In genomic region chr10:83795088-83795487, GRCm38 (mm10) we compare ENCODE assay signal across 18 mouse cellular contexts.
"Had no signal": no experiment of that assay in that cellular context is flagged by ENCODE, and none has a peak within 500 bp of the region (broad histone marks: within the 10 kb centered on the region; RNA-seq: fewer than 3 reads in every experiment).

No protein-coding gene starts in this region.

- DNase-seq: kidney, adult 11 months; kidney, adult 9 months; kidney, postnatal 36 days; right cerebral cortex, postnatal 14 days had no signal

- H3K27ac ChIP-seq: kidney, postnatal 0 days; layer of hippocampus, adult 2 months; left cerebral cortex, adult 2 months; limb, embryonic 10.5 days; liver, embryonic 15.5 days; macrophage; midbrain, embryonic 15.5 days; neural tube, embryonic 13.5 days; stomach, postnatal 0 days had no signal

- H3K27me3 ChIP-seq: liver, embryonic 15.5 days; midbrain, embryonic 15.5 days; neural tube, embryonic 13.5 days had no signal

- H3K9me3 ChIP-seq: limb, embryonic 10.5 days; liver, embryonic 15.5 days; midbrain, embryonic 15.5 days; neural tube, embryonic 13.5 days had no signal

- H3K36me3 ChIP-seq: limb, embryonic 10.5 days; liver, embryonic 15.5 days; midbrain, embryonic 15.5 days; neural tube, embryonic 13.5 days had no signal

- H3K4me1 ChIP-seq: limb, embryonic 10.5 days; liver, embryonic 15.5 days; megakaryocyte, embryonic 14.5 days; midbrain, embryonic 15.5 days; neural tube, embryonic 13.5 days had no signal

- H3K4me2 ChIP-seq: liver, embryonic 11.5 days; liver, embryonic 15.5 days; midbrain, embryonic 11.5 days; midbrain, embryonic 15.5 days; neural tube, embryonic 13.5 days had no signal

- H3K9ac ChIP-seq: liver, embryonic 15.5 days; midbrain, embryonic 15.5 days; neural tube, embryonic 13.5 days had no signal

- H3K4me3 ChIP-seq: layer of hippocampus, adult 2 months; left cerebral cortex, adult 2 months; limb, embryonic 10.5 days; liver, embryonic 15.5 days; megakaryocyte, embryonic 14.5 days; midbrain, embryonic 15.5 days; neural tube, embryonic 13.5 days had no signal

- ATAC-seq: hindbrain, embryonic 16.5 days; inflammation-experienced regulatory T-cells, adult 6 months; midbrain, embryonic 15.5 days had no signal
